Mouse (Mus musculus): Measurements from ENCODE around the gene Cdkal1. TPM values are rescaled to one million over a fixed set of nuclear protein-coding genes. Genes with fewer than 3 reads are reported as not detected.

The Cdkal1 gene
- polyA plus RNA-seq, 1 experiment from 2014 or later, result 33.9 TPM

DNA sequence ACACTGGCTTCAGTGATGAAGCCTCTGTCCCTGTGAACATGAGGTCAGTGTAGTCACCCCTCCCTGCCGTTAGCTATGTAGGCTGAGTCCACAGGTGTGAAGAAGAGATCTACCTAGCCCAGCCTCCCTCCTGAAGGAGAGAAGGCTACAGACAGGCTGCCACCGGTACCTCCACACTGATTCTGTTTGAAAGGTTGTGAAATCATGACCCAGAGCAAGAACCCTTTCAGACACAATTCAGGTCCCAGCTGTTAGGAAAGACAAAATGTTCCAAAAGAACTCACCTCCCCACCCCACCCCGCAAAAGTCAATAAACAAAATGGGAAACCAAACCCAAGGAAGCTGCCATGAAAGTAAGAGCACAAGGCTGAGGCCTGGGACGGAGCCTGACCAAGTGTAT, 217.2 kb downstream of the Cdkal1 start:
- Histone ChIP-seq H3K4me2 (ENCODE audit: low read length) (no peak overlapping the region), H3K36me3 (ENCODE audit: control insufficient read depth, insufficient read depth, low read length) (no peaks in the 10 kb centered on the region), H3K9ac (ENCODE audit: low read length) (no peak overlapping the region), H3K9me3 (ENCODE audit: control insufficient read depth, low read length) (no peaks in the 10 kb centered on the region), H3K27me3 (replicated peaks; ENCODE audit: control insufficient read depth, insufficient read depth, low read length) (no peaks in the 10 kb centered on the region), H3K4me1 (replicated peaks; ENCODE audit: control insufficient read depth, insufficient read depth, low read length) (peaks cover 12% of the 10 kb centered on the region), H3K27ac (ENCODE audit: low read depth) (no peak overlapping the region), H3K4me3 (ENCODE audit: low read depth, low read length) (no peak overlapping the region)
- ATAC-seq (replicated peaks; ENCODE audit: low FRiP score, low TSS enrichment, low read depth) (no peak), DNase-seq (ENCODE audit: low spot score) (no peak)
- 78% methylated on average over 4 of the region's 4 CpGs for WGBS

DNA sequence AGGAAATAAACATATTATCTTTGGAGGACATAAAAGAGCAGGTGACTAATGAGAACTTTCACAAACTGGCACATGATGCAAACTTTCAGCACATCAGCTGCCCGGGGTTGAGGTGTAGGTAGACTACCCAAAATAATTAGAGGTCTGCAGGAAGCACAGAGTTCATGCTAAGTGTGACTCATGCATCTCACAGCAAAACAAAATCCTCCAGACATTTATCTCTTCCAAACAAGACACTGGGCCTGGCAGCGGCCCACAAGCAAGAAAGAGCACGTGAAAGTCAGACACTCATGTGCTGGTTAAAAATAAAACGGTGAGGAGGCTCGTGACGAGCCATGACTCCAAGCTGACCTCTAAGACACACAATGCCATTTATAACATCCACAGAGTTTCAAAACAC, 217.7 kb downstream of the Cdkal1 start:
- Histone ChIP-seq H3K4me1 (replicated peaks; ENCODE audit: control insufficient read depth, insufficient read depth, low read length) (peaks cover 12% of the 10 kb centered on the region), H3K4me3 (ENCODE audit: low read depth, low read length) (no peak overlapping the region), H3K4me2 (ENCODE audit: low read length) (no peak overlapping the region), H3K27me3 (replicated peaks; ENCODE audit: control insufficient read depth, insufficient read depth, low read length) (no peaks in the 10 kb centered on the region), H3K9ac (ENCODE audit: low read length) (no peak overlapping the region), H3K9me3 (ENCODE audit: control insufficient read depth, low read length) (no peaks in the 10 kb centered on the region), H3K36me3 (ENCODE audit: control insufficient read depth, insufficient read depth, low read length) (no peaks in the 10 kb centered on the region), H3K27ac (ENCODE audit: low read depth) (no peak overlapping the region)
- ATAC-seq (replicated peaks; ENCODE audit: low FRiP score, low TSS enrichment, low read depth) (no peak), DNase-seq (ENCODE audit: low spot score) (no peak)
- 33% methylated on average over 6 of the region's 6 CpGs for WGBS

DNA sequence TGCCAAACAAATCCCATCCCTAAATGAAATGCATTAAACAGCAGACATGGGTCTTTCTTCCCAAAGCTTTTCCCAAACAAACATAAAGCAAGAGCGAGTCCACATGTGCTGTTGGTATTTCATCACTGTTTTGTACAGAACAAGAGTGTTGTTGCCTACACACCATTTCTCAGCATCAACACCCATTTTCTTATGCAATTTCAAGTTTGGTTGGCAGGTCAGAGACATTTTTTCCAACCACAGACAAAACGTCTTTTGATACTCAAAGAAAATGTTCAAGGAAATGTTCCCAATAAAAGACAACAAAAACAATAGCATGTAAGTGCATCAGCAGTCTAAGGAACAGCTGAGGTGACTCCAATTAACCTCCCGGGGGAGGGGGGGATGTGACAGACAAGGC, 219.9 kb downstream of the Cdkal1 start:
- Histone ChIP-seq H3K36me3 (ENCODE audit: control insufficient read depth, insufficient read depth, low read length) (no peaks in the 10 kb centered on the region), H3K4me2 (ENCODE audit: low read length) (no peak overlapping the region), H3K27ac (ENCODE audit: low read depth) (no peak overlapping the region), H3K9ac (ENCODE audit: low read length) (no peak overlapping the region), H3K4me3 (ENCODE audit: low read depth, low read length) (no peak overlapping the region), H3K9me3 (ENCODE audit: control insufficient read depth, low read length) (no peaks in the 10 kb centered on the region), H3K4me1 (replicated peaks; ENCODE audit: control insufficient read depth, insufficient read depth, low read length) (peaks cover 12% of the 10 kb centered on the region), H3K27me3 (replicated peaks; ENCODE audit: control insufficient read depth, insufficient read depth, low read length) (no peaks in the 10 kb centered on the region)
- DNase-seq (ENCODE audit: low spot score), result peak; percentile 24
- no peak for ATAC-seq (replicated peaks; ENCODE audit: low FRiP score, low TSS enrichment, low read depth)
- 72% methylated on average over 3 of the region's 3 CpGs for WGBS

DNA sequence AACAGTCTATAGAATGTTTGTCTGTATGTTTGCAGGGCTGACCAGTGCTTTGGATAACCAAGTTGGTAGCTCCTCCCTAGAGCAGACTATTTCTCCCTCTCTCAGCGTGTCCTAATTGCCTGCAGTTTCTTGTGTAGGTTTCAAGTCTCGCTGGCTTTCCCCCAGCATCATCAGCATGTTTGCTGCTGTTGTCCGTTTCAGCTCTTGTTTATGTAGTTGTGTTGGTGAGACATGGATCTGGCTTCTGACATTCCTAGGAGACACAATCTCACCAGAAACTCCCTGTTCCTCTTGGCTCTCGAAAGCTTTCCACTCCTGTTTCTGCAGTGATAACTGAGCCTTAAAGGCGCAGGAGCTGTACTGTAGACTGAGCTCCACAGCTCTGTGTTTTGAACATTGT, 224.1 kb downstream of the Cdkal1 start:
- 64% methylated on average over 5 of the region's 5 CpGs for WGBS
- H3K36me3 ChIP-seq (ENCODE audit: control insufficient read depth, insufficient read depth, low read length), result no peaks in the 10 kb centered on the region
- H3K27ac ChIP-seq (ENCODE audit: low read depth), result no peak overlapping the region
- H3K9me3 ChIP-seq (ENCODE audit: control insufficient read depth, low read length), result no peaks in the 10 kb centered on the region
- H3K9ac ChIP-seq (ENCODE audit: low read length), result no peak overlapping the region
- H3K4me2 ChIP-seq (ENCODE audit: low read length), result no peak overlapping the region
- H3K27me3 ChIP-seq (replicated peaks; ENCODE audit: control insufficient read depth, insufficient read depth, low read length), result no peaks in the 10 kb centered on the region
- DNase-seq (ENCODE audit: low spot score), result no peak
- ATAC-seq (replicated peaks; ENCODE audit: low FRiP score, low TSS enrichment, low read depth), result no peak
- no peak overlapping the region for H3K4me3 ChIP-seq (ENCODE audit: low read depth, low read length)
- H3K4me1 ChIP-seq (replicated peaks; ENCODE audit: control insufficient read depth, insufficient read depth, low read length), result peaks cover 8% of the 10 kb centered on the region

DNA sequence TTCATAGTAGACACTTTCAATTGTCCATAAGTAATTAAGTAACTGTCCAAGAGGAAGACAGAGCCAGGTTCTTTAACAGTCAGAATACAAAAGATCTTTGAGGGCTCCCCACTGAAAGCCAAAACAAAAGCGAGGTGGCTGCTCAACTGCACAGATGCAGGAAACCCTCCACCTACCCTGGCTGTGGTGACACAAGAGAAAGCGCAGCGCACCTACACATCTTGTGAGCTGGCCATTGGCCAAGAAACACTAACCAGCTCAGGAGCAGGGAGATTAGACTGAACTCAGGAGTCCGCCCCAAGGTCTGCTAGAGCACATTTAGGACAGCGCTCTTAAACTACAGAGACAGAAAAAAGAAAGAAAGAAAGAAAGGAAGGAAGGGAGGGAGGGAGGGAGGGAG, 226.9 kb downstream of the Cdkal1 start:
- Histone ChIP-seq H3K9ac (ENCODE audit: low read length) (no peak overlapping the region), H3K27me3 (replicated peaks; ENCODE audit: control insufficient read depth, insufficient read depth, low read length) (no peaks in the 10 kb centered on the region), H3K4me1 (replicated peaks; ENCODE audit: control insufficient read depth, insufficient read depth, low read length) (peaks cover 8% of the 10 kb centered on the region), H3K9me3 (ENCODE audit: control insufficient read depth, low read length) (no peaks in the 10 kb centered on the region), H3K27ac (ENCODE audit: low read depth) (peak overlapping the region; percentile 43; the same call in 1 of the 2 replicates), H3K36me3 (ENCODE audit: control insufficient read depth, insufficient read depth, low read length) (no peaks in the 10 kb centered on the region), H3K4me2 (ENCODE audit: low read length) (peak overlapping the region; percentile 11; the same call in 1 of the 2 replicates), H3K4me3 (ENCODE audit: low read depth, low read length) (no peak overlapping the region)
- DNase-seq (ENCODE audit: low spot score), result no peak
- no peak for ATAC-seq (replicated peaks; ENCODE audit: low FRiP score, low TSS enrichment, low read depth)
- WGBS, result 54% methylated on average over 5 of the region's 5 CpGs

DNA sequence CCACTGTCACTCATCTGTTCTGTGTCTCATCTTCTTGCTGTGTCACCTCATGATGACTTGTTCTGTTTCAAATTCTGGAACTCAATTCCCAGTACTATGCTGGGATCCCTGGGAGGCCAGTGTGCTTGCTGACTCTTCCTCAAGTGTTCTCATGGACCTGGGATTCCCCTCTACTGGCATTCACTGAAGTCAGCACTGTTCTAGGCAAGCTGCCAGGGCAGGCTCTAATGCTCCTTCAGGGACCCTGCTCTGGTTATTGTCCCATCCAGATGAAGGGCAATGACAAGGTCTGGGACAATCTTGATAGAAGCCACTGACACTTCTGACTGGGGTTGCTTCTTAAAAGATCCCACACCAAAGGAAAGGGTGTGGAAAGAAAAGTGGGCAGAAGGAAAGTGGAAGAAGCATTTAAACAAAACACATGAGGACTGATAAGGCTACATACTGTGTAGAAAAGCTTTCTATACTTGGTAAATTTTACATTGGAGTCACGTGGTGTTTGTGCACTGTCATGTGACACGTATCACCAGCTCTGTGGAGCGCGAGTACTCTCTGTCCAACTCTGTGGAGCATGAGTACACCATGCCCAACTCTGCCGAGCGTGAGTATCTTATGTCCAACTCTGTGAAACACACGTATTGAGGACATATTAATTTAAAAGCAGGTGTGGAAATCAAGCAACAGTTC, 227.9 kb downstream of the Cdkal1 start:
- H3K4me2 ChIP-seq (ENCODE audit: low read length), result no peak overlapping the region
- no peaks in the 10 kb centered on the region for H3K9me3 ChIP-seq (ENCODE audit: control insufficient read depth, low read length)
- no peak overlapping the region for H3K9ac ChIP-seq (ENCODE audit: low read length)
- DNase-seq (ENCODE audit: low spot score) (no peak), ATAC-seq (replicated peaks; ENCODE audit: low FRiP score, low TSS enrichment, low read depth) (no peak)
- WGBS, result 90% methylated on average over 7 of the region's 7 CpGs
- peaks cover 8% of the 10 kb centered on the region for H3K4me1 ChIP-seq (replicated peaks; ENCODE audit: control insufficient read depth, insufficient read depth, low read length)
- H3K4me3 ChIP-seq (ENCODE audit: low read depth, low read length), result no peak overlapping the region
- no peaks in the 10 kb centered on the region for H3K36me3 ChIP-seq (ENCODE audit: control insufficient read depth, insufficient read depth, low read length)
- no peaks in the 10 kb centered on the region for H3K27me3 ChIP-seq (replicated peaks; ENCODE audit: control insufficient read depth, insufficient read depth, low read length)
- peak overlapping the region; percentile 23; the same call in 1 of the 2 replicates for H3K27ac ChIP-seq (ENCODE audit: low read depth)

DNA sequence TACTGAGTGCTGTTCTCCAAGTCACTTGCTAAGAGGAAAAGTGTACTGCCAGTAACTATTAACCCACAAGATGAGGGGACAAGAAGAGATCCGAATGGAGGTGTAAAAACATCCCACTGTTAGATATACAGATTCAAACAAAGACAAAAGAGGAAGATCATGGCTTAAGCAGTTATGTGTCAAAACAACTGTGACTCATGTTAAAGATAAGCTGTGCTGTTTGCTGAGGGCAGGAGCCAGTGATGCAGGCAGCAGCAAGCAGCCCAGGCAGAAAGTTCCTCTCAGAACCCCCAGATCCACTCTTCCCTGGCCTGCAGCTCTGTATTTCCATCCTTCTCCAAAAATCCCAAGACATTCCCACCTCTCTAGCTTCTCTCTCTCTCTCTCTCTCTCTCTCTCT, 230.5 kb downstream of the Cdkal1 start:
- Histone ChIP-seq H3K27me3 (replicated peaks; ENCODE audit: control insufficient read depth, insufficient read depth, low read length) (no peaks in the 10 kb centered on the region), H3K4me3 (ENCODE audit: low read depth, low read length) (no peak overlapping the region), H3K4me1 (replicated peaks; ENCODE audit: control insufficient read depth, insufficient read depth, low read length) (peaks cover 8% of the 10 kb centered on the region), H3K27ac (ENCODE audit: low read depth) (no peak overlapping the region), H3K9ac (ENCODE audit: low read length) (no peak overlapping the region), H3K9me3 (ENCODE audit: control insufficient read depth, low read length) (no peaks in the 10 kb centered on the region), H3K4me2 (ENCODE audit: low read length) (no peak overlapping the region), H3K36me3 (ENCODE audit: control insufficient read depth, insufficient read depth, low read length) (no peaks in the 10 kb centered on the region)
- 42% methylated on average over 1 of the region's 1 CpGs for WGBS
- ATAC-seq (replicated peaks; ENCODE audit: low FRiP score, low TSS enrichment, low read depth) (no peak), DNase-seq (ENCODE audit: low spot score) (no peak)

DNA sequence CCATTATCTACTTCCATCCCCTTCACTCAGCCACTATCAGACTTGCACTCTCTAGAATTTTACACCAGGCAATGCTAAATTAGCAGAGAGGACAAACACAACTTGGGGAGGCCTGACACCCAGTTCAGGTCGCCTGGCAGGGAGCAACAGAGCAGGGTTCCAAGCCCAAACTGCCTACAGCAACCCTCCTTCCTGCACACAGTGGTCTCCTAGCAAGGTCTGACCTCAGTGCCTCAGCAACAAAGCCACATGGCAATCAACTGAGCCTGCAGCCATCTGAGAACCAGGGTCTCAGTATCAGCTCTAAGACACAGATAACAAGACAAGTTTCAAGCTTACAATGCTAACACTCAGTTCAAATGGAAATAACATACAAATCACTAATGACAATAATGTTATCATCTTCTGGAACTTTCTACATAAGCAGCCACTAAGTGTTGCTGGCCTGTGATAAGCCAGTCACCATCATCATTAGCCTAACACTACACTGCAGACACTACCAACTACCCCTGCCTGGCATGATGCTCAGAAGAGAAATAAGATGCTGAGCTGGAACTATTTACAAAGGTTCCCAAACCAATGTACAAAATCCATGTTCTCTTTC, 231.7 kb downstream of the Cdkal1 start:
- no peak for ATAC-seq (replicated peaks; ENCODE audit: low FRiP score, low TSS enrichment, low read depth)
- 63% methylated on average over 1 of the region's 1 CpGs for WGBS

DNA sequence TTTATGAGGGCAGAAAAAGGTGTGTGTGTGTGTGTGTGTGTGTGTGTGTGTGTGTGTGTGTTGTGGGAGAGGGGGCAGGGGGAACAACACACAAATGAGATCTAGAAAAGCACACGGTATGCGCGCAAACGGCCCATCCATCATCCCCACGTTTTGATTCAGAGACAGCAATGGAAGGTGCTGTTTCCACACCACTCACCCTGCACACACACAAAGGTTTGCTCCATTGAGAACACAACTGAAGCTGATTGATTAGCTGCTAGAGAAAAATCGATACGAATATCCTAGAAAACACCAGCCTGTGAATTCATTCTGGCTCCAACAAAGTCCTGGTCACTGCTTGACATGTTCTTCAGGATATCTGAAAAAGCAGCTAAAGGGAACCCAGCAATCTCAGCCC, 233.6 kb downstream of the Cdkal1 start:
- Histone ChIP-seq H3K27ac (ENCODE audit: low read depth) (no peak overlapping the region), H3K9me3 (ENCODE audit: control insufficient read depth, low read length) (no peaks in the 10 kb centered on the region), H3K4me3 (ENCODE audit: low read depth, low read length) (no peak overlapping the region), H3K4me2 (ENCODE audit: low read length) (no peak overlapping the region), H3K36me3 (ENCODE audit: control insufficient read depth, insufficient read depth, low read length) (no peaks in the 10 kb centered on the region), H3K4me1 (replicated peaks; ENCODE audit: control insufficient read depth, insufficient read depth, low read length) (no peaks in the 10 kb centered on the region; the same call in 1 of the 2 replicates), H3K27me3 (replicated peaks; ENCODE audit: control insufficient read depth, insufficient read depth, low read length) (no peaks in the 10 kb centered on the region), H3K9ac (ENCODE audit: low read length) (no peak overlapping the region)
- ATAC-seq (replicated peaks; ENCODE audit: low FRiP score, low TSS enrichment, low read depth) (no peak), DNase-seq (ENCODE audit: low spot score) (no peak)
- 63% methylated on average over 7 of the region's 7 CpGs for WGBS

More for the DNA sequence above, 231.7 kb downstream of the Cdkal1 start:
- Histone ChIP-seq H3K4me2 (ENCODE audit: low read length) (no peak overlapping the region), H3K4me1 (replicated peaks; ENCODE audit: control insufficient read depth, insufficient read depth, low read length) (peaks cover 8% of the 10 kb centered on the region), H3K9ac (ENCODE audit: low read length) (no peak overlapping the region), H3K27me3 (replicated peaks; ENCODE audit: control insufficient read depth, insufficient read depth, low read length) (no peaks in the 10 kb centered on the region), H3K9me3 (ENCODE audit: control insufficient read depth, low read length) (no peaks in the 10 kb centered on the region), H3K27ac (ENCODE audit: low read depth) (no peak overlapping the region), H3K4me3 (ENCODE audit: low read depth, low read length) (no peak overlapping the region), H3K36me3 (ENCODE audit: control insufficient read depth, insufficient read depth, low read length) (no peaks in the 10 kb centered on the region)
- DNase-seq (ENCODE audit: low spot score), result no peak

Measured in intestine, embryonic 14.5 days (tissue).